Mouse (Mus musculus) megakaryocyte progenitor cell, adult 5-6 weeks (primary cell): Measurements from ENCODE around the gene Dus2. TPM values are rescaled to one million over a fixed set of nuclear protein-coding genes. Genes with fewer than 3 reads are reported as not detected.
A peak's percentile ranks its signal among the peaks of the same experiment; 100 is the strongest.

ENCODE experiments used
- ATAC-seq: replicated peaks from 2 replicates; pipeline ENCODE4 v1.8.0; 2016; ENCODE audit warnings: mild to moderate bottlenecking, moderate TSS enrichment, inconsistent platforms; ENCODE audit not compliant: poor library complexity
- total RNA-seq, 2 experiments: library from RNA; stranded (forward) in 1 of 2; stranded (reverse) in 1 of 2; fragments of 157-497, 149-512 nt in 1 of 2; fragments of 200-1000 nt in 1 of 2; gene quantifications; 2 replicates each; pipeline versions ENCODE4 v1.2.3 to v1.2.4; 2015 to 2017

Dus2 gene
- total RNA-seq, 2 experiments from 2014 or later = 7.9 to 20.3 TPM

- ATAC-seq = no peak
These were observed 49.1 kb downstream of the Dus2 start for GRCm38 (mm10) chr8:106040218-106040617.

DNA sequence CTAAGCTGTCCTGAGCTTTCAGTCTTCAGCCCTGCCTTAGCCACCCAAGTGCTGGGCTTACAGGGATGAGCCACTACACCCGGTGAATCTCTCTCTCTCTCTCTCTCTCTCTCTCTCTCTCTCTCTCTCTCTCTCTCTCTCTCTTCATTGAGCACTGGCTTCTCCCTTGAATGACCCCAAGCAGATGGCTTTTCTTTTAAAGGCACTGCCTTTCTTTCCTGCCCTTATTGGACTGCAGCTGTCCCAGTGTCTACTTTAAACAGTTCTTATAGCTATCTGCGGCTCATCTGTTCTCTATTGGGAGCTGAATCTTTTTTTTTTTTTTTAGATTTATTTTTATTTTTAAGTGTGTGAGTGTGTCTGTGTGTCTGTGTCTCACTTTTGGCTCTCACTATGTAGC, 51.9 kb downstream of the Dus2 start:
- no peak for ATAC-seq

- no peak for ATAC-seq
These were observed 53.0 kb downstream of the Dus2 start for GRCm38 (mm10) chr8:106044151-106044550.

GRCm38 (mm10) chr8:106046872-106047559, 55.9 kb downstream of the Dus2 start:
- ATAC-seq = no peak

DNA sequence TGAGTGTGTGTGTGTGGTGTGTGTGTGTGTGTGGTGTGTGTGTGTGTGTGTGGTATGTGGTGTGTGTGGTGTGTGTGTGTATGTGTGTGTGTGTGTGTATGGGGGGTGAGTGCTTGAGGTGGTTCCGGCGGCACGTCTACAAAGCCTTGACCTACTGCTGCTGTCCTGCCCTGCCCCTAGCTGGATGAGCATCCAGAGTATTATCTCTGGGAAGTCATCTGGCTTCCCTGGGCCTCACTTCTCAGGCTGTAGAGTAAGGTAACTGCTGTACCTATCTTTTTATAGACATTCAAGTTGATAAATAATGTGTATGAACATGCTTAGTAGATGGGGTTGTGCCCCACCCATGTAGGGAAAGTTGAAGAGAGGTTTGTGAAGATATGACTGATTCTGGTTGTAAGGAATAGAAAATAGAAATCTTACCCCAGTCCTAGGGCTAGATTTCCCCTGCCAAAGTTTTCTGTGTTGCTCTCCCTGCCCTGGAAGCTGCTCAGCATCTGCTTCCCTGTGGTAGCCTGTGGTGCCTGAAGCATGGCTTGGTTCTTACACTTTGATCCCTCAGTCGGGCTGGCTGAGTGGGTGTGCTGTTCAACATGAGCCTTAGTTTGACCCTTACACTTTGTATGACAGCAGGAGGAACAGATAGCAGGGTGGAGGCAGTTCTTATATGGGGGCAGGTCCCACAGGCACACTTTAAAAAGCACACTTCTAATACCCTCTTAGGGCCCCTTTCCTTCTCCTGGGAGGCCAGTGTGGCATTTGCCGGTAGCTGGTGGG, 56.9 kb downstream of the Dus2 start:
- no peak for ATAC-seq

DNA sequence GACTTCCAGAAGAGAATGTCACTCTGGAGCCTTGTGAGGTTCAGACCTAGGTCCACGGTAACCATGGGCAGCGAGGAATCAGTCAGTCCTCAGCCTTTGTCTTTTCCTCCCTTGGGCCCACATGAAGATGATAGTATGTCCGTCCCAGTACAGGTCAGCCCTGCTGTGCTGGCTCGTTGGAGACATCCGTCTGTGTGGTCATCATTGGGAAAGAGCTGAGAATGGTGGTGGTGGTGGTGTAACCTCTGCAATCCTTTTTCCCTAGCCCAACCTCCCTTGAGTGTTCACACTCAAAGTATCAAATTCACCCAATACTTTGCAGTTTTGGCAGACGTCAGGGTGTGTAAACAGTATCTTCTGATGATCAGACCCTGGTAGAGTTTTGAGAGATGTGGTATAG, 58.7 kb downstream of the Dus2 start:
- ATAC-seq = peak; percentile 59

DNA sequence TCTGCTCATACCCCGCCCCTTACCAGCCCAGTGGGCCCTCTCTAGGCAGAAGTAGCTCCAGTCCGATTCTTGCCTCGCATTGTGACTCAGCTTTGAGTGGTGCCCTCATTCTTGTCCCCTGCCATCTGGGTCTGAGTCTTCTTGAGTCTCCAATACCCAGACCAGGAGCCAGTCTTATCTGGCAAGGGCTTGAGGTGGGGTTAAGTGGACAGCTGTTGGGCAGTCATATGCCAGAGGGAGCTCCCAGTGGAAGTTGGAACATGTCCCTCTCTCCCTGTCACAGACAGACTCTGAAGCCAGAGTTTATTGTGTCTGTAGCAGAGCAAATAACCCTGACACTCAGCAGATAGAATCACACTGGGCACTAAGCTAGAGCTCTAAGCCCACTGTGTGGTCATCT, 59.9 kb downstream of the Dus2 start:
- no peak for ATAC-seq

DNA sequence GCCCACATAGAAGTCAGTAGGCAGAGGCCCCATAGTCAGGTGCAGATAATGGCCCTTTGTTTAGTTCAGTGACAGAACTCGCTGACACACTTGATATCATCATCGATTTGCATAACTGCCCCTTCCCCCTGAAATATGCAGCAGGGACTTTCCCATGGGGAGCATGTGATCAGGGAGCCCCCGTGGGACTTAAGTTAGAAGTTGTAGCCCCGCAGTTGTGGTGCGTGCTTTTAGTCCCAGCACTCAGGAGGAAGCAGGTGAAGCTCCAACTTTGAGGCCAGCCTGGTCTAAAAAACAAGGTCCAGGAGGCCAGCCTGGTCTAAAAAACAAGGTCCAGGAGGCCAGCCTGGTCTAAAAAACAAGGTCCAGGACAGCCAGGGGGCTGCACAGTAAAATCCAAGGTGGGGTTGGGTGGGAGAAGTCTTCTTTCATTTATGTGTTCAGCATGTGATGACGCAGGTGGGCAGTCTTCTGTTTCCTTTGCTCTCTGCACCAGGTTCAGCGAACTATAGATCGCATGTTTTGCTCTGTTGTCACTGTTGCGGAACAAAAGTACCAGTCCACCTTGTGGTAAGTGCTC, 61.5 kb downstream of the Dus2 start:
- ATAC-seq = no peak

DNA sequence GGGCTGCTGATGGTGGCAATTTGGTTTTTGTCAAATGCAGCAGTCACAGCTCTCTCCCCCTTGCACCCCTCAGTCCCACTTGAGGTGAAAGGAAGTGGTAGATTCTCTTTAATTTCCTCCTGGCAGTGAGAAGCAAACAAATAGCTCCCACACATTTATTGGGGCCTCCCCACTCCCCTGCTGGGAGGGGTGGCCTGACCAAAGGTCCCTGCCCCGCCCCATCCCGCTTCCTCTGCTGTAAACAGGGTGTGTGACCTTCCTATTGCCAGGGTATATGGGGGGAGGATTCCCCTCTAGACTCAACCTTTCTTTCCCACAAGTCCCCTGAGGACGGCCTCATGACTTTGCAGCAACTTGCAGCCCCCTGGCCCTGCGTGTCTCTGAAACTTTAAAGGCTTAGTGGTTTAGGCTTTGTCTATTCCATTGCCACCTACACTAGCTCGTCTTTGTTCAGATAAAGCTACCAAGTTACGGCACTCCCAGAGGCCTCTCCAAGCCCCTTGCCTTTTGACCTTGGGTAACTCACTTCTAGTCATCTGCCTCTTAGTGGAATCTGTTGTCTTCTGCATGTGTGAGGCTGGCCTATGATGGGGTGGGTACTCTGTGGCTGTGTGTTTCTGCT, 63.2 kb downstream of the Dus2 start:
- 0 out of 2 replicates have a peak, but pooled peaks have one; percentile 15 for ATAC-seq

DNA sequence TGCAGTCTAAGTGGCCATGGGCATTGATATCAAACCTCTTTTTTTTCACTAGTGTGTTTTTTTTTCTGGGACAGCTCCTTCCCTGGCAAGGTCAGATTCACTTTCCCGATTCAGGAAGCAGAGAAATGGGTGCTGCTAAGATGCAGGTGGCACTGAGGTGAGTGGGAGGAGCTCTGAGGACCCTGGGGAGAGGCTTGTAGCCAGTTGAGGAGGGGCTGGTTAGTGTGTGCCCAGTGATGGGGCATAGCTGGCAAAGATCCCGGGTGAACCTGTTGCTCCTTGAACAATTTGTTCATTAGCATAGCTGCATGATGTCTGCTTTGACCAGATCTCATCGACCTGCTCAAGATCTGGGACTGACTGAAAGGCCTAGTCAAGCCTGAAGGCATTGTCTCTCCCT, 63.9 kb downstream of the Dus2 start:
- no peak for ATAC-seq

DNA sequence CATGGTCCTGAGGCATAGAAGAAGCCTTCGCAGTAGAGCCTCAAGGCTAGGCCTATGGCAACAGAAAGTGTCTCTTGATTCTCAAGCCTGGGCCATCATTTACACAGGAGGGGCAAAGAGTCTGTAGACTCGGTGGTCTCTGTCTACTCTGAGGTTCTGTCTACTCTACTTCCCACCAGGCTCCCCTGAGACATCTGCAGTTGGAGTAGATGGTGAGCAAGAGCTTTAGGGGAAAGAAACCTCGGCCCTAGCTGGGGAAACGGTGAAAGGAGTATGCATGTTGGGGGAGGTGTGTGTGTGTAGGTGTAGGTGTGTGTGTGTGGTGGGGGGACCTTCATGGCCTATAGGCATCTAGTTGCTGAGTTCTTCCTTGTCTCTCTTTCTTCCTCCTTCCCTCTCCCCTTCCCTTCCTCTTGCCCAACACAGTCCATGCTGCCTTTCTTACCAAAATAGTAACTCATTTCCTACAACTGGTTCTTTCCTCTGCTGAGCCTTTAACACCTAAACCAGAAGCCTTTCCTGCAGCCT, 65.4 kb downstream of the Dus2 start:
- no peak for ATAC-seq

DNA sequence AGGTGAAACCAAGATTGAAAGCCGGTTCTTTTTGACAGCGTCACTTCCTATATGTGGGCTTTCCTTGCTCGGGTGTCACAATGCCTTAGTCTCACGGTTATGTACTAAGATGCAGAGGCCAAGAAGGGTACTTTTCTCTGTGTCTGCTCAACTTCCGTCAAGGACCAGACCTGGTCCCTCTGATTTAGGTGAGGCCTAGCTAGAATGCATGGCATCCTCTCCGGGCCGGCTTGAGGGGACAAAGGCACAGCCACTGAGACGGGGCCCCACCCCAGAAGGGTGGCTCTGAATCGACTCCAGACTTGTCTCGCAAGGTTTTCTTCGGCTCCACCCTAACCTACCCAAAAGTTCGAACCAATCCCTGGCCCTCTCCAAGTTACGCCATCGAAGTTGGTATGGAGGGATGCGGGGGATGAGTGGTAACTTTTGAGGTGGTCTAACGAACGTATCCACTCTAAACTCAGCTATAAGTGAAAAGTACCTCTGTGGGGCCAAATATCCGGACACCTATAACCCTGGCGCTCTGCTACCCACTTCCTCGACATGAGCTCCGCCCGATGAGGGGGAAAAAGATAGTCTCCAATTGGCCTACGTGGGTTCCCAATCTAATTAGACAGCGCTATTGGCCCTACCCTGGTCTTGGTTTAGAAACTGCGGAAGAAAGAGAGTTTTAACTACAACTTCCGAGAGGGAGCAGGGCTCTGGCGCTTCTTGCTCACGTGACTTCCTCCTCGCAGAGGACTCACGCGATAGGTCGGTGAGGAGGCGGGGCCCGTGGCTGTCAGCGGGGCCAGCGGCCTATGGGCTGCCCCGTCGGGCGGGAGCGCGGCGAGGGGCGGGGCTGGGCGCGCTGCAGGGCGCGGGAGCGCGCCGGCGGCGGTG, 67.8 kb downstream of the Dus2 start, which contains the start of gene Nfatc3:
TSS of gene Nfatc3 (plus strand) at position 110 of the 882 bp plus-strand sequence.
- peak; percentile 81 for ATAC-seq

DNA sequence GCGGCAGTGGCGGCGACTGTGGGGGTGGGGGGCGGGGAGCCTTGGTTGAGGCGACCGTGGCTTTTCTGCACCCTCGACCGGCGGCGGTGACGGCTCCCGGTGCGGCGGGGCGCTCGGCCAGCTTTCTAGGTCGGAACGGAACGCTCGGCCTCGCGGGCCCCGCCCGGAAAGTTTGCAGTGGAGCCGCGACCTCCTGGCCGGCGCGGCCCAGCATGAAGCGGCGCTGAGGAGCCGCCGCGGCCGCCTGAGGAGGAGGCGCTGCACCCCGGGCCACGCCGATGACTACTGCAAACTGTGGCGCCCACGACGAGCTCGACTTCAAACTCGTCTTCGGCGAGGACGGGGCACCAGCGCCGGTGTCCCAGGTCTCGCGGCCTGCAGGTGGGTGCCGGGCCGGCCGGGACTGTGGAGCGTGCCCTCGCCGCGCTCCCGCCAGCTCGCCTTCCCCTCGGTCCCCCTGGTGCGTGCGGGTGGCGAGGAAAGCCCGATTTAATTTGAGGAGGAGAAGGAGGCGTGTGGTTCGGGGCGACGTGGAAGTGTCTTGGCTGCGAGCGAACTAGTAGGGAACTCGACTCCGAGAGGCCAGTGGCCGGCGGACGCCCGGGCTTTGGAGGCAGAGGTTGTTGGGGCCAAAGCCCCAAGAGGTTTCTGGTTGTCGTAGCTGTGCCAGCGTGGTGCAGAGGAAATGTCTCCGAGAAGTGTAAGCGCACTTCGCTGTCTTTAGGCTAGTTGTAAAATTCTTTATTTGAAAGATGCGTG, 68.7 kb downstream of the Dus2 start:
- ATAC-seq = peak; percentile 21

GRCm38 (mm10) chr8:106060521-106060920, 69.4 kb downstream of the Dus2 start:
- no peak for ATAC-seq

- no peak for ATAC-seq
These were observed 70.5 kb downstream of the Dus2 start for GRCm38 (mm10) chr8:106061686-106062085.

- ATAC-seq = peak; percentile 18
These were observed 71.9 kb downstream of the Dus2 start for GRCm38 (mm10) chr8:106063046-106063445.

- no peak for ATAC-seq
These were observed 75.6 kb downstream of the Dus2 start for GRCm38 (mm10) chr8:106066721-106067120.

- ATAC-seq = no peak
These were observed 78.4 kb downstream of the Dus2 start for GRCm38 (mm10) chr8:106069565-106069964.

DNA sequence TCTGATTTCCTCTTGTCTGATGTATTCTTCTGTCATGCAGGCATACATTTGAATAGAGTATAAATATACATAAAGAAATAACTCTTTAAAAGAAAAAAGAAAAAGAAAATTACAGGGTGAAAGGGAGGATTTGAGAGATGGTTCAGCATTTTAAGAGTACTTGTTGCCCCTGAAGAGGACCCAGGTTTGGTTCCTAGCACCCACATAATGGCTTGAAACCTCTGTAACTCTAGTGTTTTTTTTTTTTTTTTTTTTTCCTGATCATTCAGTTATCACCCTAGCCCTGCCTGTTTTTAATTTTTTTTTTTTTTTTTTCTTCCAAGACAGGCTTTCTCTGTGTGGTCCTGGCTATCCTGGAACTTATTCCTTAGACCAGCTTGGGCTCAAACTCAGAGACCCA, 81.0 kb downstream of the Dus2 start:
- ATAC-seq = no peak

DNA sequence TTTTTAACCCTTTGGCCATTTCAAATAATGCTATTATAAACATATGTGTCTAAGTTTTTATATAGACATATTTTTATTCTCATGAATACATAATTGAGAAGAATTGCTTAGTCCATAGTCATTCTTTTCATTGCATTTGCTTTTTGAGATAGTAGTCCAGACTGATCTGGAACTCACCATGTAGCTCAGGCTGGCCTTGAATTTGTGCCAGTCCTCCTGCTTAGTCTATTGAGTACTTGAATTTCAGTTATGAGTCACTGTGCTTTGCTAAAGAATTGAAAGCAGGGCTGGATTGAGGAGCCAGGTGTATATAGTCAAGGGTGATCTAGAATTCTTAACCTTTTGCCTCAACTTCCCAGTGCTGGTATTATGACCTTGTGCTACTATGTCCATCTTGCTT, 83.1 kb downstream of the Dus2 start:
- no peak for ATAC-seq
